Mouse (Mus musculus) MEL (cell line): ENCODE measurements around the gene Ipo7. TPM values are rescaled to one million over a fixed set of nuclear protein-coding genes. Genes with fewer than 3 reads are reported as not detected.
A peak's percentile ranks its signal among the peaks of the same experiment; 100 is the strongest.
"Not testable (repeated sequence)": the region's sequence is repeated elsewhere in the genome, so short reads cannot be mapped to it uniquely, and the experiment has no call there.

Source experiments
- DNase-seq: peaks from one replicate; pipeline ENCODE4 v3.0.0; 2011; ENCODE audit warnings: low read depth, low spot score
- H3K27ac ChIP-seq: 2 replicates; pipeline ENCODE4 v1.5.1; 2012; ENCODE audit warnings: low read depth, mild to moderate bottlenecking, control low read depth, low read length, moderate library complexity; ENCODE audit not compliant: control insufficient read depth
- H3K27me3 ChIP-seq, 2 experiments: fragments of 150-350 bp in 1 of 2; sonication (generic) in 1 of 2; 2 replicates each; pipeline ENCODE4 v1.6.1; 2012; ENCODE audit warnings: low read length in 2 of 2, mild to moderate bottlenecking in 2 of 2, improper control_type of control experiment in 1 of 2, moderate library complexity in 1 of 2; ENCODE audit not compliant: insufficient read depth in 2 of 2, control insufficient read depth in 1 of 2
- H3K36me3 ChIP-seq, 2 experiments: 2 replicates each; pipeline ENCODE4 v1.6.1; 2012 to 2014; ENCODE audit warnings: low read length in 2 of 2, improper control_type of control experiment in 1 of 2, inconsistent platforms in 1 of 2, mild to moderate bottlenecking in 1 of 2; ENCODE audit not compliant: insufficient read depth in 2 of 2, control insufficient read depth in 1 of 2
- H3K4me1 ChIP-seq, 2 experiments: fragments of 150-350 bp in 1 of 2; sonication (generic) in 1 of 2; 2 replicates each; pipeline ENCODE4 v1.6.1; 2012; ENCODE audit warnings: low read length in 2 of 2, improper control_type of control experiment in 1 of 2, mild to moderate bottlenecking in 1 of 2; ENCODE audit not compliant: insufficient read depth in 2 of 2, control insufficient read depth in 1 of 2
- H3K4me3 ChIP-seq, 2 experiments: fragments of 150-350 bp in 1 of 2; sonication (generic) in 1 of 2; 2 replicates each; pipeline ENCODE4 v1.5.1; 2012; ENCODE audit warnings: low read depth in 2 of 2, low read length in 2 of 2, mild to moderate bottlenecking in 2 of 2, moderate library complexity in 2 of 2, control low read depth in 1 of 2, improper control_type of control experiment in 1 of 2; ENCODE audit not compliant: control insufficient read depth in 1 of 2, insufficient read depth in 1 of 2
- H3K79me2 ChIP-seq: 2 replicates; pipeline ENCODE4 v1.6.1; 2012; ENCODE audit warnings: mild to moderate bottlenecking, low read length, moderate library complexity; ENCODE audit not compliant: control insufficient read depth, poor library complexity, insufficient read depth
- H3K9ac ChIP-seq: 2 replicates; pipeline ENCODE4 v1.6.1; 2012; ENCODE audit warnings: low read depth, mild to moderate bottlenecking, control low read depth, low read length, moderate library complexity; ENCODE audit not compliant: control insufficient read depth, poor library complexity, severe bottlenecking
- H3K9me3 ChIP-seq: fragments of 150-350 bp; sonication (generic); replicated peaks from 2 replicates; pipeline ENCODE4 v1.6.1; 2012; ENCODE audit warnings: mild to moderate bottlenecking, low read length, improper control_type of control experiment, moderate library complexity; ENCODE audit not compliant: insufficient read depth
- BHLHE40 ChIP-seq: IDR thresholded peaks from 2 replicates; pipeline ENCODE4 v1.6.1; 2012; ENCODE audit warnings: low read depth, mild to moderate bottlenecking, inconsistent platforms, low read length, improper control_type of control experiment, borderline replicate concordance
- CHD2 ChIP-seq: IDR thresholded peaks from 2 replicates; pipeline ENCODE4 v1.6.1; 2011; ENCODE audit warnings: low read length, improper control_type of control experiment
- CTCF ChIP-seq, 3 experiments: IDR thresholded peaks in 2 of 3; conservative IDR thresholded peaks in 1 of 3; 2 replicates each; pipeline ENCODE4 v1.5.1; 2011 to 2012; ENCODE audit warnings: low read length in 3 of 3, low read depth in 2 of 3, mild to moderate bottlenecking in 2 of 3, improper control_type of control experiment in 1 of 3, inconsistent platforms in 1 of 3, mixed read lengths in 1 of 3, moderate library complexity in 1 of 3; ENCODE audit not compliant: control insufficient read depth in 1 of 3, insufficient read depth in 1 of 3, poor library complexity in 1 of 3, severe bottlenecking in 1 of 3
- E2F4 ChIP-seq: IDR thresholded peaks from 2 replicates; pipeline ENCODE4 v1.6.1; 2011; ENCODE audit warnings: low read depth, low read length, improper control_type of control experiment, borderline replicate concordance
- GABPA ChIP-seq: IDR thresholded peaks from 2 replicates; pipeline ENCODE4 v1.6.1; 2012; ENCODE audit warnings: low read depth, mild to moderate bottlenecking, inconsistent platforms, low read length, improper control_type of control experiment, moderate library complexity
- JUND ChIP-seq: IDR thresholded peaks from 2 replicates; pipeline ENCODE4 v1.6.1; 2011; ENCODE audit warnings: low read depth, mild to moderate bottlenecking, improper control_type of control experiment, low read length
- KAT2A ChIP-seq: conservative IDR thresholded peaks from 2 replicates; pipeline ENCODE4 v1.6.1; 2012; ENCODE audit warnings: low read depth, low read length, improper control_type of control experiment, inconsistent platforms
- MAFK ChIP-seq: IDR thresholded peaks from 2 replicates; pipeline ENCODE4 v1.6.1; 2011; ENCODE audit warnings: low read depth, mild to moderate bottlenecking, low read length, improper control_type of control experiment, borderline replicate concordance
- MAX ChIP-seq: IDR thresholded peaks from 2 replicates; pipeline ENCODE4 v1.6.1; 2011; ENCODE audit warnings: low read length, improper control_type of control experiment
- MAZ ChIP-seq: IDR thresholded peaks from 2 replicates; pipeline ENCODE4 v1.6.1; 2012; ENCODE audit warnings: low read depth, mild to moderate bottlenecking, inconsistent platforms, low read length, improper control_type of control experiment
- MEF2A ChIP-seq: IDR thresholded peaks from 2 replicates; pipeline ENCODE4 v1.6.1; 2014; ENCODE audit warnings: low read depth, mild to moderate bottlenecking, inconsistent platforms, low read length, improper control_type of control experiment; ENCODE audit not compliant: poor library complexity, insufficient replicate concordance, severe bottlenecking; ENCODE audit errors: extremely low read depth
- NELFE ChIP-seq: IDR thresholded peaks from 2 replicates; pipeline ENCODE4 v1.6.1; 2011; ENCODE audit warnings: low read depth, low read length, improper control_type of control experiment
- NRF1 ChIP-seq: IDR thresholded peaks from 2 replicates; pipeline ENCODE4 v1.6.1; 2014; ENCODE audit warnings: low read depth, mild to moderate bottlenecking, inconsistent platforms, low read length, improper control_type of control experiment, moderate library complexity; ENCODE audit not compliant: poor library complexity, insufficient read depth, severe bottlenecking
- POLR2A ChIP-seq, 2 experiments: IDR thresholded peaks; 2 replicates each; pipeline ENCODE4 v1.6.1; 2011 to 2012; ENCODE audit warnings: low read length in 2 of 2, mild to moderate bottlenecking in 2 of 2, control low read depth in 1 of 2, improper control_type of control experiment in 1 of 2, low read depth in 1 of 2, moderate library complexity in 1 of 2; ENCODE audit not compliant: control insufficient read depth in 1 of 2, insufficient read depth in 1 of 2, poor library complexity in 1 of 2
- POLR2AphosphoS2 ChIP-seq: IDR thresholded peaks from 2 replicates; pipeline ENCODE4 v1.6.1; 2011; ENCODE audit warnings: low read length, improper control_type of control experiment
- RAD21 ChIP-seq: IDR thresholded peaks from 2 replicates; pipeline ENCODE4 v1.6.1; 2011; ENCODE audit warnings: mild to moderate bottlenecking, low read depth, low read length, improper control_type of control experiment
- RCOR1 ChIP-seq: IDR thresholded peaks from 2 replicates; pipeline ENCODE4 v1.6.1; 2012; ENCODE audit warnings: low read depth, mild to moderate bottlenecking, inconsistent platforms, low read length, improper control_type of control experiment
- SIN3A ChIP-seq: IDR thresholded peaks from 2 replicates; pipeline ENCODE4 v1.6.1; 2012; ENCODE audit warnings: low read length, improper control_type of control experiment, inconsistent platforms
- SMC3 ChIP-seq: IDR thresholded peaks from 2 replicates; pipeline ENCODE4 v1.6.1; 2011; ENCODE audit warnings: low read depth, low read length, improper control_type of control experiment
- TAL1 ChIP-seq: IDR thresholded peaks from 2 replicates; pipeline ENCODE4 v1.6.1; 2012; ENCODE audit warnings: mild to moderate bottlenecking, inconsistent platforms, low read length, moderate library complexity, mixed read lengths
- TBP ChIP-seq: IDR thresholded peaks from 2 replicates; pipeline ENCODE4 v1.8.0; 2011; ENCODE audit warnings: low read depth, low read length, improper control_type of control experiment
- TCF12 ChIP-seq: IDR thresholded peaks from 2 replicates; pipeline ENCODE4 v1.6.1; 2014; ENCODE audit warnings: low read depth, mild to moderate bottlenecking, inconsistent platforms, low read length, improper control_type of control experiment, moderate library complexity
- UBTF ChIP-seq: IDR thresholded peaks from 2 replicates; pipeline ENCODE4 v1.6.1; 2012; ENCODE audit warnings: low read depth, mild to moderate bottlenecking, inconsistent platforms, low read length, improper control_type of control experiment, moderate library complexity, borderline replicate concordance; ENCODE audit not compliant: insufficient read depth
- ZKSCAN1 ChIP-seq: IDR thresholded peaks from 2 replicates; pipeline ENCODE4 v1.6.1; 2012; ENCODE audit warnings: low read depth, mild to moderate bottlenecking, inconsistent platforms, low read length, improper control_type of control experiment, moderate library complexity
- ZNF384 ChIP-seq: IDR thresholded peaks from 2 replicates; pipeline ENCODE4 v1.6.1; 2012; ENCODE audit warnings: low read depth, mild to moderate bottlenecking, inconsistent platforms, low read length, improper control_type of control experiment
- polyA plus RNA-seq, 2 experiments: library from polyadenylated mRNA; stranded (reverse) in 1 of 2; unstranded in 1 of 2; fragments of >175 nt in 1 of 2; fragments of >200 nt in 1 of 2; gene quantifications; 2 replicates each; pipeline versions ENCODE4 v1.2.1 to v1.2.4; 2012; ENCODE audit warnings: low replicate concordance in 2 of 2, low read depth in 1 of 2; ENCODE audit not compliant: insufficient read length in 2 of 2, insufficient read depth in 1 of 2, missing spikeins in 1 of 2
- total RNA-seq: library from RNA; depleted of rRNA; stranded (reverse); fragments of 300-350 nt; gene quantifications from 2 replicates; pipeline ENCODE4 v1.2.3, GENCODE M21; 2012

Gene Ipo7
- total and polyA plus RNA-seq, 3 experiments: 111 to 172 (median 145) TPM

DNA sequence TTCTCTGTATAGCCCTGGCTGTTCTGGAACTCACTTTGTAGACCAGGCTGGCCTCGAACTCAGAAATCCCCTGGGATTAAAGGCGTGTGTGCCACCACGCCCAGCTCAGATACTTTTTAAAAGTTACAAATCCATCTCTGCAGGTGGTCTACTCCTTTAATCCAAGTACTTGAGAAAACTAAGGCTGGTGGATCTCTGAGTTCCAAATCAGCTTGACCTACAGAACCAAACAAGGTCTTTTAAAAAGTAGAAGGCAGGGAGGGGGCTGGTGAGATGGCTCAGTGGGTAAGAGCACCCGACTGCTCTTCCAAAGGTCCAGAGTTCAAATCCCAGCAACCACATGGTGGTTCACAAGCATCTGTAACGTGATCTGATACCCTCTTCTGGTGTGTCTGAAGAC is 33.5 kb upstream of the Ipo7 start:
- H3K4me3 ChIP-seq, H3K9ac ChIP-seq, DNase-seq, H3K9me3 ChIP-seq, H3K27ac ChIP-seq, H3K27me3 ChIP-seq, H3K4me1 ChIP-seq: not testable (repeated sequence)
- H3K79me2 ChIP-seq: peaks cover 16% of the 10 kb centered on the region
- peak; percentile 66 for TF ChIP-seq TBP
- peaks cover 14 to 27% of the 10 kb centered on the region in 2 experiments; a peak in 3 of 4 replicates for H3K36me3 ChIP-seq

DNA sequence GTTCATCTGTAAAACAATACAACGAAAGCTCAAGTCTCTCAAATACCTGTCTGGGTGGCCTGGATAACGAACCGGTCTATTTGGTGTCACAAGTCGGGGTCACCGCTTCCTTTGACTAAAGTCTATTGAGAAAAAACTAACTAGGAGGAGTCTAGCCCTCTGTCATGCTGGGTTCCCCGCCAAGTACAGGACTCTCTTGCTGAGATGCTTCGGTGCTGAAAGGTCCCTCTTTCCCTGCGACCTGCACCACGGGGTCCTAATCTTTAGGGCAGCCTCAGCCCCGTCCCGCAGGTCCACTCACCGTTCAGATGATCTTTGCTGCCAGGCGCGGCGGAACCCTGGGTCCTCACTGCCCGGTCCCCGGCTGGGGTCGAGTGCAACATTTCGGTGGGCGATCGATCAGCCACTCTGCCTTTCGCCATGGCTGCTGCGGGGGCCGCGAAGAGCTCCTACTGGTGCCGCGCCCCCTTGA is 32.4 kb upstream of the Ipo7 start:
- Histone ChIP-seq H3K9ac (peak overlapping the region; percentile 74), H3K27me3 (no peaks in the 10 kb centered on the region), H3K36me3 (peaks cover 5 to 27% of the 10 kb centered on the region in 2 experiments; a peak in 3 of 4 replicates), H3K27ac (peak overlapping the region; percentile 52), H3K79me2 (peaks cover 16% of the 10 kb centered on the region), H3K9me3 (no peaks in the 10 kb centered on the region), H3K4me1 (peaks cover 9% of the 10 kb centered on the region in 2 experiments; a peak in 3 of 4 replicates), H3K4me3 (peak overlapping the region; percentile 85 to 86)
- peak; percentile 73 for DNase-seq
- TF ChIP-seq UBTF (no peak), NELFE (0 out of 2 replicates have a peak, but pooled peaks have one; percentile 5), NRF1 (no peak), GABPA (no peak), SIN3A (peak; percentile 50), MAX (0 out of 2 replicates have a peak, but pooled peaks have one; percentile 0)

DNA sequence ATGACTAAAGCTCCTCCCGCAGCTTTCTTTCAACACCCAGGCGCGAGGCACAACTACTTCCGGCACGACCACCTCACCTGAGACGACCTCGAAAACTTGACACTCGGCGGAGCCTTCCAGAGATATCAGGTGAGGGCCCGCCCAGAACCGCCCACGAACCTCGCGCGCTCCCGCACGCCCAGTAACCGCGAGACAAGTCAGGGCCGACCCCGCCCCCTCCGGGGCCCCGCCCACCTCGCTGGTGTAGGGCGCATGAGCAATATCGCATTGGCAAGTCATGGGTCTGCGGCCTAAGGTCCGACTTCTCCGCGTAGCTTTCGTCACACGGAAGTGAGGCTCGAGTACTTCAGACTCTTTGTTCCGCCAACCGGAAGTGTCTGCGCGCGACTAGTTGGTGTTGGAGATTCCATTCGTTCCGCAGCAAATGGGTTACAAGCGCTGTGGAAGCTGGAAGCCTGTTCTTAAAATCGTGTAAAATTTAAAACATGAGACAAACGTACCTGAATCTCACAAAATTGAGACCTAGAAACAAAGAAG is 31.9 kb upstream of the Ipo7 start:
- DNase-seq: peak; percentile 100
- H3K79me2 ChIP-seq: peaks cover 16% of the 10 kb centered on the region
- peak overlapping the region; percentile 74 for H3K9ac ChIP-seq
- H3K9me3 ChIP-seq: no peaks in the 10 kb centered on the region
- peak overlapping the region; percentile 63 for H3K27ac ChIP-seq
- H3K4me3 ChIP-seq: peak overlapping the region; percentile 85 to 86
- H3K4me1 ChIP-seq: peaks cover 9% of the 10 kb centered on the region in 2 experiments; a peak in 3 of 4 replicates
- H3K27me3 ChIP-seq: no peaks in the 10 kb centered on the region
- peaks cover 0 to 27% of the 10 kb centered on the region in 2 experiments; a peak in 3 of 4 replicates for H3K36me3 ChIP-seq
- TF ChIP-seq TCF12 (peak; percentile 63), MAZ (no peak), JUND (no peak), KAT2A (peak; percentile 76; the same call in 1 of the 2 replicates), CHD2 (peak; percentile 76), NRF1 (peak; percentile 73), RAD21 (no peak; the same call in 1 of the 2 replicates), MEF2A (0 out of 2 replicates have a peak, but pooled peaks have one; percentile 36), MAX (peak; percentile 75), E2F4 (no peak; the same call in 1 of the 2 replicates), MAFK (no peak), ZKSCAN1 (no peak), TAL1 (no peak), SIN3A (peak; percentile 88; the same call in 1 of the 2 replicates), CTCF (IDR thresholded peaks at IDR 0.05 in 2 of 3, conservative IDR thresholded peaks at IDR 0.05 in 1 of 3; ENCODE audit: control insufficient read depth in 1 of 3, insufficient read depth in 1 of 3, low read depth in 2 of 3, low read length in 3 of 3, poor library complexity in 1 of 3, severe bottlenecking in 1 of 3) (no peak), SMC3 (no peak), POLR2AphosphoS2 (peak; percentile 80; the same call in 1 of the 2 replicates), POLR2A (IDR thresholded peaks at IDR 0.05; ENCODE audit: control insufficient read depth in 1 of 2, insufficient read depth in 1 of 2, low read depth in 1 of 2, low read length in 2 of 2, poor library complexity in 1 of 2) (peak in 1 of 2 experiments; percentile 76; a peak in 3 of 4 replicates), ZNF384 (0 out of 2 replicates have a peak, but pooled peaks have one; percentile 23), BHLHE40 (no peak), RCOR1 (no peak)
